Mouse (Mus musculus) MEL (cell line): ENCODE measurements at regions not wholly inside any gene's neighbourhood (a gene's known extent, or its start where the extent isn't known, plus 50 kb on each side); places are given as distances from the start of the nearest gene placed in this dataset.

Experiments
- DNase-seq: peaks from one replicate; pipeline ENCODE4 v3.0.0; 2011; ENCODE audit warnings: low read depth, low spot score
- H3K27ac ChIP-seq: 2 replicates; pipeline ENCODE4 v1.5.1; 2012; ENCODE audit warnings: low read depth, mild to moderate bottlenecking, control low read depth, low read length, moderate library complexity; ENCODE audit not compliant: control insufficient read depth
- H3K27me3 ChIP-seq, 2 experiments: fragments of 150-350 bp in 1 of 2; sonication (generic) in 1 of 2; 2 replicates each; pipeline ENCODE4 v1.6.1; 2012; ENCODE audit warnings: low read length in 2 of 2, mild to moderate bottlenecking in 2 of 2, improper control_type of control experiment in 1 of 2, moderate library complexity in 1 of 2; ENCODE audit not compliant: insufficient read depth in 2 of 2, control insufficient read depth in 1 of 2
- H3K36me3 ChIP-seq, 2 experiments: 2 replicates each; pipeline ENCODE4 v1.6.1; 2012 to 2014; ENCODE audit warnings: low read length in 2 of 2, improper control_type of control experiment in 1 of 2, inconsistent platforms in 1 of 2, mild to moderate bottlenecking in 1 of 2; ENCODE audit not compliant: insufficient read depth in 2 of 2, control insufficient read depth in 1 of 2
- H3K4me1 ChIP-seq, 2 experiments: fragments of 150-350 bp in 1 of 2; sonication (generic) in 1 of 2; 2 replicates each; pipeline ENCODE4 v1.6.1; 2012; ENCODE audit warnings: low read length in 2 of 2, improper control_type of control experiment in 1 of 2, mild to moderate bottlenecking in 1 of 2; ENCODE audit not compliant: insufficient read depth in 2 of 2, control insufficient read depth in 1 of 2
- H3K4me3 ChIP-seq, 2 experiments: fragments of 150-350 bp in 1 of 2; sonication (generic) in 1 of 2; 2 replicates each; pipeline ENCODE4 v1.5.1; 2012; ENCODE audit warnings: low read depth in 2 of 2, low read length in 2 of 2, mild to moderate bottlenecking in 2 of 2, moderate library complexity in 2 of 2, control low read depth in 1 of 2, improper control_type of control experiment in 1 of 2; ENCODE audit not compliant: control insufficient read depth in 1 of 2, insufficient read depth in 1 of 2
- H3K79me2 ChIP-seq: 2 replicates; pipeline ENCODE4 v1.6.1; 2012; ENCODE audit warnings: mild to moderate bottlenecking, low read length, moderate library complexity; ENCODE audit not compliant: control insufficient read depth, poor library complexity, insufficient read depth
- H3K9ac ChIP-seq: 2 replicates; pipeline ENCODE4 v1.6.1; 2012; ENCODE audit warnings: low read depth, mild to moderate bottlenecking, control low read depth, low read length, moderate library complexity; ENCODE audit not compliant: control insufficient read depth, poor library complexity, severe bottlenecking
- H3K9me3 ChIP-seq: fragments of 150-350 bp; sonication (generic); replicated peaks from 2 replicates; pipeline ENCODE4 v1.6.1; 2012; ENCODE audit warnings: mild to moderate bottlenecking, low read length, improper control_type of control experiment, moderate library complexity; ENCODE audit not compliant: insufficient read depth
- CTCF ChIP-seq, 3 experiments: IDR thresholded peaks in 2 of 3; conservative IDR thresholded peaks in 1 of 3; 2 replicates each; pipeline ENCODE4 v1.5.1; 2011 to 2012; ENCODE audit warnings: low read length in 3 of 3, low read depth in 2 of 3, mild to moderate bottlenecking in 2 of 3, improper control_type of control experiment in 1 of 3, inconsistent platforms in 1 of 3, mixed read lengths in 1 of 3, moderate library complexity in 1 of 3; ENCODE audit not compliant: control insufficient read depth in 1 of 3, insufficient read depth in 1 of 3, poor library complexity in 1 of 3, severe bottlenecking in 1 of 3
- E2F4 ChIP-seq: IDR thresholded peaks from 2 replicates; pipeline ENCODE4 v1.6.1; 2011; ENCODE audit warnings: low read depth, low read length, improper control_type of control experiment, borderline replicate concordance
- ETS1 ChIP-seq: IDR thresholded peaks from 2 replicates; pipeline ENCODE4 v1.6.1; 2012; ENCODE audit warnings: low read depth, mild to moderate bottlenecking, inconsistent platforms, low read length, improper control_type of control experiment, moderate library complexity
- GATA1 ChIP-seq: IDR thresholded peaks from 2 replicates; pipeline ENCODE4 v1.6.1; 2011; ENCODE audit warnings: low read depth, low read length, improper control_type of control experiment
- JUND ChIP-seq: IDR thresholded peaks from 2 replicates; pipeline ENCODE4 v1.6.1; 2011; ENCODE audit warnings: low read depth, mild to moderate bottlenecking, improper control_type of control experiment, low read length
- KAT2A ChIP-seq: conservative IDR thresholded peaks from 2 replicates; pipeline ENCODE4 v1.6.1; 2012; ENCODE audit warnings: low read depth, low read length, improper control_type of control experiment, inconsistent platforms
- MAFK ChIP-seq: IDR thresholded peaks from 2 replicates; pipeline ENCODE4 v1.6.1; 2011; ENCODE audit warnings: low read depth, mild to moderate bottlenecking, low read length, improper control_type of control experiment, borderline replicate concordance
- MAX ChIP-seq: IDR thresholded peaks from 2 replicates; pipeline ENCODE4 v1.6.1; 2011; ENCODE audit warnings: low read length, improper control_type of control experiment
- POLR2AphosphoS2 ChIP-seq: IDR thresholded peaks from 2 replicates; pipeline ENCODE4 v1.6.1; 2011; ENCODE audit warnings: low read length, improper control_type of control experiment
- TCF12 ChIP-seq: IDR thresholded peaks from 2 replicates; pipeline ENCODE4 v1.6.1; 2014; ENCODE audit warnings: low read depth, mild to moderate bottlenecking, inconsistent platforms, low read length, improper control_type of control experiment, moderate library complexity
- USF1 ChIP-seq: IDR thresholded peaks from 2 replicates; pipeline ENCODE4 v1.6.1; 2014; ENCODE audit warnings: low read depth, mild to moderate bottlenecking, inconsistent platforms, low read length, improper control_type of control experiment, moderate library complexity
- USF2 ChIP-seq, 2 experiments: IDR thresholded peaks; 2 replicates each; pipeline ENCODE4 v1.6.1; 2011 to 2012; ENCODE audit warnings: improper control_type of control experiment in 2 of 2, low read length in 2 of 2, borderline replicate concordance in 1 of 2, inconsistent platforms in 1 of 2, low read depth in 1 of 2, mild to moderate bottlenecking in 1 of 2; ENCODE audit not compliant: insufficient read depth in 1 of 2
- ZKSCAN1 ChIP-seq: IDR thresholded peaks from 2 replicates; pipeline ENCODE4 v1.6.1; 2012; ENCODE audit warnings: low read depth, mild to moderate bottlenecking, inconsistent platforms, low read length, improper control_type of control experiment, moderate library complexity
- ZNF384 ChIP-seq: IDR thresholded peaks from 2 replicates; pipeline ENCODE4 v1.6.1; 2012; ENCODE audit warnings: low read depth, mild to moderate bottlenecking, inconsistent platforms, low read length, improper control_type of control experiment

DNA sequence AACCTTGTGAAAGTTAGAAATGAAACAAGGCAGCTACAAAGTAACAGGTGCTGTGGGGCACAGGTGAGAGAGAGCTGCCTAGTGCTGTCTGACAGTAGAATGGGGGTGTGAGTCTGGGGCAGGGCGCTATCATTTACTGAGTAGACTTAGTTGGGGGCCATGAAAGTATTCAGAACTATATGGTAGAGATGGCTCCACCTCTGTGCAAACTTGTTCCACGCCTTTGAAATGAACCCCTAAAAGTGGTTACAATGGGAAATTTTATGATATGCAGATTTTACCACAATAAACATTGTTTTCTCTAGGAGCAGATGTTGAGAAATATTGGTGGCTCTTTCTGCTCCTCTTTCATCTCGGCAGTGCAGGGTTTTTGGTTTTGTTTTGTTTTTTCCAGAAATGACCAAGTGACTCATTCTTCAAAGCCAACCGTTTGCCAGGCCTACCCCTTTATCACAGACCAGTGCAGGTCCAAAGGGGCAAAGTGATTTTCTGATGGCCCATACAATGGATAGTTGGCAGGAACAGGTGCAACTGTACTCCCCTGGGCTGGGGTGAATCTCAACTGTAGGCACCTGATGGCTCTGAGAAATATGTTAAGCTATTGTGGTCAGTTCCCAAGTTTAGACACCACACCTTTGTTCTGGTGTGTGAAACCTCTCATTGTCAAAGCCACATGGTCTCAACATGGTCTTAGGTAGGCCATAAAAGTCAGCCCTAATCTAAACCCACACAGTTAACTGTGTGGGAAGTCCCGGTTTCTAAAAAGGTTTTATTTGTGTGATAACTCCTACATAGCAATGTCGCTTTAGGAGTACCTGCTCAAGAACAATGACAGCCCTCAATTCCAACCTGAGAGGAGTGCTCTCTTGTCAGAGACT is 77.2 kb downstream of the Ets2 start:
- no peak overlapping the region for H3K27ac ChIP-seq
- no peak overlapping the region for H3K9ac ChIP-seq
- no peaks in the 10 kb centered on the region for H3K9me3 ChIP-seq
- H3K79me2 ChIP-seq, result no peaks in the 10 kb centered on the region
- TF ChIP-seq USF2 (IDR thresholded peaks at IDR 0.05; ENCODE audit: borderline replicate concordance in 1 of 2, insufficient read depth in 1 of 2, low read depth in 1 of 2, low read length in 2 of 2) (no peak), ETS1 (no peak), E2F4 (no peak), POLR2AphosphoS2 (no peak), KAT2A (no peak), GATA1 (no peak), CTCF (IDR thresholded peaks at IDR 0.05 in 2 of 3, conservative IDR thresholded peaks at IDR 0.05 in 1 of 3; ENCODE audit: control insufficient read depth in 1 of 3, insufficient read depth in 1 of 3, low read depth in 2 of 3, low read length in 3 of 3, poor library complexity in 1 of 3, severe bottlenecking in 1 of 3) (no peak), JUND (no peak), MAX (no peak), ZKSCAN1 (no peak)
- H3K27me3 ChIP-seq, result no peaks in the 10 kb centered on the region
- peaks cover 0 to 11% of the 10 kb centered on the region in 2 experiments; a peak in 2 of 4 replicates for H3K36me3 ChIP-seq
- H3K4me1 ChIP-seq, result peaks cover 8 to 24% of the 10 kb centered on the region in 2 experiments
- H3K4me3 ChIP-seq, result no peak overlapping the region
- no peak for DNase-seq

DNA sequence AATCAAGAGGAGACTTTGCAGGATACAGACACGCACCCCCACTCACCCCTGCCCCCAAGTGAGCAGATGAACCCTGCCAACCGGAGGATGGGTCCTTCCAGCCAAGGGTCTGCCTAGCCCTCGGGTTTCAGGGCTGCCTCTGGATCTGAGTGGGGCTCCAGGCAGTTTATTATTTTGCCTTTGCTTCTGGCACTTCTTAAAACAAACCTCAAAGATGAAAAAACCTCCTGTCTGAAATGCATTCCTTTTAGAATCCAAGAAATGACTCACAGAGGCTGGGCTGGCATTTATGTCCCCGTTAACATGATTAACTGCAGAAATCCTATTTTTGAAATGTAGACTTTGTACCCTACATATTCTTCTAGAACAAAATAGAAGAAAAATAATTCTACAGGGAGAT is 76.3 kb downstream of the Ets2 start:
- H3K27ac ChIP-seq, result no peak overlapping the region
- TF ChIP-seq MAFK (no peak), TCF12 (no peak), USF1 (no peak), ZNF384 (no peak)
- H3K9ac ChIP-seq, result no peak overlapping the region
- no peak overlapping the region for H3K4me3 ChIP-seq
- DNase-seq, result no peak
- peaks cover 0 to 17% of the 10 kb centered on the region in 2 experiments; a peak in 2 of 4 replicates for H3K36me3 ChIP-seq
- H3K27me3 ChIP-seq, result no peaks in the 10 kb centered on the region
- H3K4me1 ChIP-seq, result peaks cover 10 to 33% of the 10 kb centered on the region in 2 experiments
- no peaks in the 10 kb centered on the region for H3K9me3 ChIP-seq
- H3K79me2 ChIP-seq, result no peaks in the 10 kb centered on the region
